Mouse (Mus musculus) lung, postnatal 36 days (tissue): ENCODE results near the gene Cabp4.
"Not testable (repeated sequence)": the region's sequence is repeated elsewhere in the genome, so short reads cannot be mapped to it uniquely, and the experiment has no call there.

Source experiments
- DNase-seq: peaks from one replicate; pipeline ENCODE4 v3.0.0; 2022; ENCODE audit warnings: mixed read lengths

The Cabp4 gene

DNA sequence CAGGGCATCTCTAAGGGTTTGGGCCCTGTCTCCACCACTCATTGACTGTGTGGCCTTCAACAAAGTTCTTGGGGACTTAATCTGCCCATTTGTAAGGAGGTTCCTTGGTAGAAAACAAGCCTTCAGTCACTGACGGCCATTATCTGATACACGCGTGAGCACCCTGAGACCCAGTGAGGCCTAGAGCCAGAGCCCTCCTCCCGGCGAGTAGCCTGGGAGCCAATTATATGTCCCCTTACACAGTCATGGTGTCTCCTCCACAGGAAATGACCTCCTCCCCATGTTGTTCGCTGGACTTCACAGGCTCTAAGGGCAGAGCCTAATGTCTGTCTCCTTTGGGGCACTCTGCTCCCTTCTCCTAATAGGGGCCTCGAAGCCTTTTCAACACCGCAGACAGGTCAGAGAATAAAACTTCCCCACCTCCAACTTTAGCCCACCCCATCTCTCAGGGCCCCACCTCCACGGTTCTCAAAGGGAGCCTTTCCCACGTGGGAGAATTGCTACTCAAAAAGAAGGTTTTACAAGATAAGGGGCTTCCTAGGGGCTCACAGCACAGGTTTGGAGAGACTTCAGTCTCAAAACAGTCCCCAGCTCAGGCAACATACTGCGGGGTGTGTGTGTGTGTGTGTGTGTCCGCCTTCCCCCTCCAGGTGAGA is 2.7 kb upstream of the Cabp4 start:
- DNase-seq, result no peak

- DNase-seq, result no peak
Measured at GRCm38 (mm10) chr19:4145936-4146335, 2.1 kb upstream of the Cabp4 start.

- DNase-seq, result peak; percentile 54
Measured at GRCm38 (mm10) chr19:4144550-4145498, 991 bp upstream of the Cabp4 start.

DNA sequence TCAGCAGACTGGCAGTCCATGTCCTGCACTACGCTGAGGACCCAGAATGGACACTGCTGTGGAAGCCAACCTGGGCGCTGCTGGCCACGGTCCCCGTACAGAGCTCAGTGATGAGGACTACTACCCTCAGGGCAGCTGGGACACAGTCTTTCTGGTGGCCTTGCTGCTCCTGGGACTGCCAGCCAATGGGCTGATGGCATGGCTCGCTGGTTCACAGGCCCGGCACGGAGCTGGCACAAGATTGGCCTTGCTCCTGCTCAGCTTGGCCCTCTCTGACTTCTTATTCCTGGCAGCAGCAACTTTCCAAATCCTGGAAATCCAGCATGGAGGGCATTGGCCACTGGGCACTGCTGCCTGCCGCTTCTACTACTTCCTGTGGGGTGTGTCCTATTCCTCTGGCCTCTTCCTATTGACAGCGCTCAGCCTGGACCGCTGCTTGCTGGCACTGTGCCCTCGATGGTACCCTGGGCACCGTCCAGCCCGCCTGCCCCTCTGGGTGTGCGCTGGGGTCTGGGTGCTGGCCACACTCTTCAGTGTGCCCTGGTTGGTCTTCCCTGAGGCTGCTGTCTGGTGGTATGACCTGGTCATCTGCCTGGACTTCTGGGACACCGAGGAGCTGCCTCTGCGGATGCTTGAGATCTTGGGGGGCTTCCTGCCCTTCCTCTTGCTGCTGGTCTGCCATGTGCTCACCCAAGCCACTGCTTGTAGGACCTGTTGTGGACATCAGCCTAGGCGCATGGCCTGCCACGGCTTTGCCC is 1.2 kb downstream of the Cabp4 start:
- DNase-seq, result no peak

DNA sequence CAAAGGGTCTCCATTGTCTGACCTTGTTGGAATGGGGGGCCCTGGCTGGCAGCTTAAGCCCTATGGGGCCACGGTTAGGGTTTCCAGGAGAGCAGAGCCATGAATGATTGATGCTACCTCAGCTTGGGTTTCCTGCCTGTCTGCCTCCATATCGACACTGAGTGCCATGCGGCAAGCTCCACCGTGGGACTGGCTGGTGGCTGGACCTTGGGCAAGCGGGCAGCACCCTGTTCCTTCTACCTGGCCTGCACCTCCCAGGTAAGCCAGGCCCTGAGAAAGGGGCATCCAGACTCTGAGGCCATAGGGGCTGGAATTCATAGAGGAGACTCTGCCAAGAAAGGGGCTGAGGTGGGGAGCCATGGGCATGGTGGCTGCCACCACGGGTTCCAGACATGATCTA is 3.7 kb downstream of the Cabp4 start:
- DNase-seq, result no peak

GRCm38 (mm10) chr19:4139446-4139845 is 4.4 kb downstream of the Cabp4 start, which contains the start of gene Gpr152:
Gene Gpr152, plus strand, starts transcription at chr19:4139787.
- DNase-seq, result no peak

DNA sequence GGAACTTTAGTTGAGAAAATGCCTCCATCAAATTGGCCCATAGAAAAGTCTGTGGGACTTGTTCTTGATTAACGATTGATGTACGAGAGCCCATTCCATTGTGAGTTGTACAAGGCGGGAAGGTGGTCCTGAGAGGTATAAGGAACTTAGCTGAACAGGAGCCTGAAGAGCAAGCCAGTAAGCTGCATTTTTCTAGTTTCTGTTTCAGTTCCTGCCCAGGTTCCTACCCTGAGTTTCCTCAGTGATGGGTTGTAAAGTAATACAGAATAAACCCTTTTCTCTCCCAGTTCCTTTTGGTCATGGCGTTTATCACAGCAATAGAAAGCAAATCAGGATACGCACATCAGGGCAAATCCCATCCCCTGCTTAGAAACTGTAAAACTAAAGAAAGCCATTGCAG is 5.9 kb downstream of the Cabp4 start:
- DNase-seq, result no peak

GRCm38 (mm10) chr19:4136463-4136862 is 7.4 kb downstream of the Cabp4 start:
- no peak for DNase-seq

GRCm38 (mm10) chr19:4135963-4136345 is 7.9 kb downstream of the Cabp4 start:
- not testable (repeated sequence) for DNase-seq

DNA sequence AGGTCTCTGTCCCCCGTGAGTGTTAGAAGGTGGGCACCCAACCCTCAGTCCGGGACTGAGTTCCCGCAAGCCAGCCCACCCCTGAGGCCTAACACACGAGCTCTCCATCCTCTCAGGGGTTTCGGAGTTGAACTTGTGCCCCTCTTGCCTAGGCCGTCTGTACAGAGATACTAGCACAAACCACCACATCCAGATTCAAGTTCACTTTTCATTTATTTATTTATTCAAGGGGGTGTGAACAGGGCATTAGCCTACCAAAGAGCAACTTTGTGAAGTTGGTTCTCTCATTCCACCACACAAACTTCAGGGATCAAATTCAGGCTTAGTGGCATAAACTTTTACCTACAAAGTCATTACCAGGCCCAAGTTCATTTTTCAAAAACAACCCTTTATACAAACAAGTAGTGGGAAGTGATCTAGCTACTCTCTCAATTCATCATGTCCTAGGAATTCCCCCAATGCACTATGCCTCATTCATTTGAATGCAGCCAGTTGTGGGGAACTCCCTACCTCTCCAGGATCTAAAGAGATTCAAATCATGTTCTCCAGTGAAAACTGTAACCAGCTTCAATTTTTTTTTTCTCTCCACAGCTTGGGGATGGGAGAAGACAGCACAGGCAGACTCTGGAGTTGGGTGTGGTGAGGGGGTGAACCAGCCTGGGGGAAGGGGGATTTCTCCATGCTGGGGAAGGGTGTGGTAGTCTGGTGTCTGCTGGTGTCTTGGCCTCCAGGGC is 8.4 kb downstream of the Cabp4 start:
- not testable (repeated sequence) for DNase-seq

- DNase-seq, result no peak
Measured at GRCm38 (mm10) chr19:4134354-4134753, 9.5 kb downstream of the Cabp4 start.

GRCm38 (mm10) chr19:4131768-4132167 is 12.1 kb downstream of the Cabp4 start:
- no peak for DNase-seq

GRCm38 (mm10) chr19:4131075-4131474 is 12.8 kb downstream of the Cabp4 start:
- no peak for DNase-seq

- no peak for DNase-seq
Measured at GRCm38 (mm10) chr19:4130106-4130505, 13.7 kb downstream of the Cabp4 start.

- DNase-seq, result no peak
Measured at GRCm38 (mm10) chr19:4129462-4129861, 14.4 kb downstream of the Cabp4 start.

GRCm38 (mm10) chr19:4126759-4127495 is 16.9 kb downstream of the Cabp4 start:
- peak; percentile 64 for DNase-seq

GRCm38 (mm10) chr19:4125741-4126696 is 17.8 kb downstream of the Cabp4 start, which contains the start of gene Aip:
Gene Aip, minus strand, starts transcription at chr19:4125858.
- peak; percentile 99 for DNase-seq

GRCm38 (mm10) chr19:4125268-4125667 is 18.6 kb downstream of the Cabp4 start:
- DNase-seq, result not testable (repeated sequence)

GRCm38 (mm10) chr19:4124432-4124831 is 19.4 kb downstream of the Cabp4 start:
- no peak for DNase-seq
